Mouse (Mus musculus): ENCODE data around the gene Tent4a. TPM values are rescaled to one million over a fixed set of nuclear protein-coding genes. Genes with fewer than 3 reads are reported as not detected.
A peak's percentile ranks its signal among the peaks of the same experiment; 100 is the strongest.

Tent4a gene
- polyA plus RNA-seq, 1 experiment from 2014 or later = 6.2 TPM

DNA sequence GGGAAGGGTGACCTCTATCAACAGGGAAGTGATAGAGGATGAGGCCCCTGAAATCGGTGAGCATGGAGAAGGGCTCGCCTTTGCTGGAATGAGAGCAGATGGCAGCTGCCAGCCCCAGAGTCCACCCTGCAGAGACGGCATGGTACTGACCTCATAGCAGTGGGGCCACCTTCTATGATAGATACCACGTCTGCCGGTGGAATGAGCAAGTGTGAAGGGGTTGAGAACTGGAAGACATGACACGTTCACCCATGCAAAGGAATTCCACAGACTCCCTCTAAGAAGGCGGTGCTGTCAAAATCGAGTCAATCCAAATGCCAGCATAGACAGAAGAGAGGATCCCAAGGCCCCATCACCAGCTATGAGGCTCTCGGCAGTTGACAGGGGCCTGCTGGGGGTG lies 19.8 kb upstream of the Tent4a start:
- WGBS = 71% methylated on average over 9 of the region's 9 CpGs
- Histone ChIP-seq H3K36me3 (ENCODE audit: control insufficient read depth, insufficient read depth, low read length) (no peaks in the 10 kb centered on the region), H3K4me3 (ENCODE audit: low read depth, low read length) (no peak overlapping the region), H3K9ac (ENCODE audit: low read depth, low read length) (no peak overlapping the region), H3K4me2 (no peak overlapping the region), H3K9me3 (ENCODE audit: control insufficient read depth, low read length) (no peaks in the 10 kb centered on the region), H3K27me3 (replicated peaks; ENCODE audit: control insufficient read depth, insufficient read depth, low read length) (no peaks in the 10 kb centered on the region), H3K4me1 (replicated peaks; ENCODE audit: control insufficient read depth, insufficient read depth, low read length) (no peaks in the 10 kb centered on the region), H3K27ac (ENCODE audit: low read depth, low read length) (no peak overlapping the region)
- DNase-seq (ENCODE audit: low spot score) (no peak), ATAC-seq (replicated peaks; ENCODE audit: low FRiP score) (no peak)

DNA sequence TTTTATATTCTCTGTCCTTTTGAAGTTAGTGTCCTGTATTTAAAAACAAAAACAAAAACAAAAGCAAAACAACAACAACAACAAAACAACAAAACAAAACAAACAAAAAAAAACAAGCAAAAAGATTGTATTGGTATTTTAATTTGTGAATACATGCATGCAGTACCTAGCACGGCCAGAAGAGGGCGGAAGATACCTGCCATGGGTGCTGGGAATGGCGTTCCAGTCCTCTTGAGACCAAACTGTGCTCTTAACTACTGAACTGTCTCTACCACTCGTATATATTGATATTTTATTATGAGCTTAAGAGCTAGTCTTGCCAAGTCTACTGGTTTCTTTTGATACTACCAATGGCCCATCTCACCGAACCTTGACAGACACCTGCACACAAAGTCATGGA lies 18.6 kb upstream of the Tent4a start:
- no peak overlapping the region for H3K27ac ChIP-seq (ENCODE audit: low read depth, low read length)
- ATAC-seq (replicated peaks; ENCODE audit: low FRiP score) = no peak
- no peak overlapping the region for H3K9ac ChIP-seq (ENCODE audit: low read depth, low read length)
- H3K36me3 ChIP-seq (ENCODE audit: control insufficient read depth, insufficient read depth, low read length) = no peaks in the 10 kb centered on the region
- H3K27me3 ChIP-seq (replicated peaks; ENCODE audit: control insufficient read depth, insufficient read depth, low read length) = no peaks in the 10 kb centered on the region
- H3K4me1 ChIP-seq (replicated peaks; ENCODE audit: control insufficient read depth, insufficient read depth, low read length) = no peaks in the 10 kb centered on the region
- H3K4me2 ChIP-seq = no peak overlapping the region
- H3K4me3 ChIP-seq (ENCODE audit: low read depth, low read length) = no peak overlapping the region
- 19% methylated on average over 5 of the region's 5 CpGs for WGBS
- DNase-seq (ENCODE audit: low spot score) = peak; percentile 56
- no peaks in the 10 kb centered on the region for H3K9me3 ChIP-seq (ENCODE audit: control insufficient read depth, low read length)

DNA sequence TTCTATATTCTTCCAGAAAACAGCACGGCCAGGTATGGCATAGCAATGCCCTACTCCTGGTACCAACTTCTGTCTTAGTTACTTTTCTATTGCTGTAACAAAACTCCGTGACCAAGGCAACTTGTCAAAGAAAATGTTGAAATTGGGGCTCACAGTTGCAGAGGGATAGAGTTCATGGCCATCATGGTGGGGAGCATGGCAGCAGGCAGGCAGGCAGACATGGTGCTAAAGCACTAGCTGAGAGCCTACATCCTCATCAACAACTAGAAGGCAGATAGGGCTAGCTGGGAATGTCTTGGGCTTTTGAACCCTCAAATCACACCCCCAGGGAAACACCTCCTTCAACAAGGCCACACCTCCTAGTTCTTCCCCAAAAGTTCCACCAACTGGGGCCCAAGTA lies 16.4 kb upstream of the Tent4a start:
- 78% methylated on average over 2 of the region's 2 CpGs for WGBS

DNA sequence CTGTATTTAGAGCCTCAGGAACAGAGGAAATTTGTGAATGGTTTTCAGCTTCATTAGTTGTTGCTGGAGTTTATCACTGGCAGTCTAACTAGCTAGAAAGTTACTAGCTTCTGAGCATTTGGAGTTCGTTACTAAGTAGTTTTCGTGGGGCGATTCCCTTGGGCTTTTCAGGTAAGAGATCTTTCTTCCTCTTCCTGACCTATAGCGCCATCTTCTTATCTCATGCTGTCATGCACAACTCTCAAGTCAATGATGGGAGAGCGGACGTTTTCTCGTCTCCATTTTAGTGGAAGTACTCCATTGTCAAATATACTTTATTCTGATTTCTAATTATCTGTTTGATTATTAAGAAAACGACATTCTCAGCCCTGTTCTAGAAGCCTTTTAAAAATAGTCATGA lies 15.6 kb upstream of the Tent4a start:
- H3K9ac ChIP-seq (ENCODE audit: low read depth, low read length) = no peak overlapping the region
- ATAC-seq (replicated peaks; ENCODE audit: low FRiP score) (no peak), DNase-seq (ENCODE audit: low spot score) (no peak)
- H3K27ac ChIP-seq (ENCODE audit: low read depth, low read length) = no peak overlapping the region
- no peaks in the 10 kb centered on the region for H3K36me3 ChIP-seq (ENCODE audit: control insufficient read depth, insufficient read depth, low read length)
- 41% methylated on average over 8 of the region's 8 CpGs for WGBS
- no peaks in the 10 kb centered on the region for H3K27me3 ChIP-seq (replicated peaks; ENCODE audit: control insufficient read depth, insufficient read depth, low read length)
- no peaks in the 10 kb centered on the region for H3K9me3 ChIP-seq (ENCODE audit: control insufficient read depth, low read length)
- H3K4me2 ChIP-seq = no peak overlapping the region
- H3K4me1 ChIP-seq (replicated peaks; ENCODE audit: control insufficient read depth, insufficient read depth, low read length) = no peaks in the 10 kb centered on the region
- H3K4me3 ChIP-seq (ENCODE audit: low read depth, low read length) = no peak overlapping the region

More for the DNA sequence above, 16.4 kb upstream of the Tent4a start:
- Histone ChIP-seq H3K4me2 (no peak overlapping the region), H3K36me3 (ENCODE audit: control insufficient read depth, insufficient read depth, low read length) (no peaks in the 10 kb centered on the region), H3K4me1 (replicated peaks; ENCODE audit: control insufficient read depth, insufficient read depth, low read length) (no peaks in the 10 kb centered on the region), H3K27ac (ENCODE audit: low read depth, low read length) (no peak overlapping the region), H3K9ac (ENCODE audit: low read depth, low read length) (no peak overlapping the region), H3K4me3 (ENCODE audit: low read depth, low read length) (no peak overlapping the region), H3K9me3 (ENCODE audit: control insufficient read depth, low read length) (no peaks in the 10 kb centered on the region), H3K27me3 (replicated peaks; ENCODE audit: control insufficient read depth, insufficient read depth, low read length) (no peaks in the 10 kb centered on the region)
- ATAC-seq (replicated peaks; ENCODE audit: low FRiP score) (no peak), DNase-seq (ENCODE audit: low spot score) (no peak)

DNA sequence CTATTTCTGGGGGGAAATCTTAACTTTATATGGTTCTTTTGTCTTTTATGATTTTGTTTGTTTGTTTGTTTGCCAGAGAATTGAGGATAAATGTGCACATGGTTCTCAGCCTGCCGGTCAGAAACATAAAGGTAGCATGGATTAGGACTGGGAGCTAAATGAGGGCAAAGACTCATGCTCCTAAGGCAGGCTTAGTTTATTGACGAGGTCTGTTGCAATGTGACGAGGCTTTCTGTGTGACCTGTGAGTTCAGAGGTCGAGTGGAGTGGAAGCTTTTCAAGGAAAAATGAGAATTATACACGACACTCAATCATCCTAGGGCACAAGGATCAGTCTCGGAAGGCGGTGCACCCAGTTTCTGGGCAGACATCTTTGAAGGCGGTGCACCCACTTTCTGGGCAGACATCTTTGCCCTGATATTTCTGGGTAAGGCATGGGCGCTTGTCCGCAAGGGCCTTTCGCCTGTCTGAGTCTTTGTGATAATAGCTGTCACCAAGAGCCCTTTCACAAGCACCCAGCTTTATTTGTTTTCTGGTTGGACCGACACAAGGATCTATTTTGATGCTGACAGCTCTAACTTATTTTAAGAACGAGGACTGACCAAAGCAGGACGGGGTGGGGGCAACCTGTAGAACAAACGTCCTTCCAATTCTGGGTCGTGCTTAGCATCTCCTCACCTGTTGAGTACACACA lies 13.2 kb upstream of the Tent4a start:
- H3K4me1 ChIP-seq (replicated peaks; ENCODE audit: control insufficient read depth, insufficient read depth, low read length) = peaks cover 4% of the 10 kb centered on the region; the same call in 1 of the 2 replicates
- no peak overlapping the region for H3K9ac ChIP-seq (ENCODE audit: low read depth, low read length)
- ATAC-seq (replicated peaks; ENCODE audit: low FRiP score) (no peak), DNase-seq (ENCODE audit: low spot score) (no peak)
- H3K9me3 ChIP-seq (ENCODE audit: control insufficient read depth, low read length) = no peaks in the 10 kb centered on the region
- H3K27me3 ChIP-seq (replicated peaks; ENCODE audit: control insufficient read depth, insufficient read depth, low read length) = no peaks in the 10 kb centered on the region
- 71% methylated on average over 16 of the region's 16 CpGs for WGBS
- H3K4me2 ChIP-seq = no peak overlapping the region
- H3K36me3 ChIP-seq (ENCODE audit: control insufficient read depth, insufficient read depth, low read length) = no peaks in the 10 kb centered on the region
- no peak overlapping the region for H3K27ac ChIP-seq (ENCODE audit: low read depth, low read length)
- no peak overlapping the region for H3K4me3 ChIP-seq (ENCODE audit: low read depth, low read length)

DNA sequence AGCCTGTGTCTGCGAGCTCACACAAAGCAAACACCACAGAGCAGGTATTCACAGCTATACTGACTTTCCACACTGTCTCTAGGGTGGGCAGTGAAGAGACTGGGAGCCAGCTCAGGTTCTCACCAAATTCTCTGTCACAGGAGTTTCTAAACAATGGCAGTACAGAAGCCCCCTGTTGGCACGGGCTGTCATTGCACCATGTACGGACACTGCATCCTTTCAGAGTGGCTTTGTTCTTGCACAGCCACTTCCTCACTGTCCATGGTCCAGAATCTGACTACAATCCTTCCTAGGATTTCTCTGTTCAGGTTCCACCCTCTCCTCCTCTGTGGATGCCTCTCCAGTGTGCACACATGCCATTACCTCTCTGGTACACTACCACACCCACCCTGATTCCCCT lies 10.6 kb upstream of the Tent4a start:
- no peaks in the 10 kb centered on the region for H3K36me3 ChIP-seq (ENCODE audit: control insufficient read depth, insufficient read depth, low read length)
- no peak; the same call in 1 of the 2 replicates for ATAC-seq (replicated peaks; ENCODE audit: low FRiP score)
- H3K9me3 ChIP-seq (ENCODE audit: control insufficient read depth, low read length) = no peaks in the 10 kb centered on the region
- peaks cover 4% of the 10 kb centered on the region; the same call in 1 of the 2 replicates for H3K4me1 ChIP-seq (replicated peaks; ENCODE audit: control insufficient read depth, insufficient read depth, low read length)
- no peak overlapping the region for H3K27ac ChIP-seq (ENCODE audit: low read depth, low read length)
- no peak overlapping the region for H3K4me2 ChIP-seq
- H3K9ac ChIP-seq (ENCODE audit: low read depth, low read length) = no peak overlapping the region
- WGBS = 17% methylated on average over 3 of the region's 3 CpGs
- no peak overlapping the region for H3K4me3 ChIP-seq (ENCODE audit: low read depth, low read length)
- no peaks in the 10 kb centered on the region for H3K27me3 ChIP-seq (replicated peaks; ENCODE audit: control insufficient read depth, insufficient read depth, low read length)
- no peak for DNase-seq (ENCODE audit: low spot score)

DNA sequence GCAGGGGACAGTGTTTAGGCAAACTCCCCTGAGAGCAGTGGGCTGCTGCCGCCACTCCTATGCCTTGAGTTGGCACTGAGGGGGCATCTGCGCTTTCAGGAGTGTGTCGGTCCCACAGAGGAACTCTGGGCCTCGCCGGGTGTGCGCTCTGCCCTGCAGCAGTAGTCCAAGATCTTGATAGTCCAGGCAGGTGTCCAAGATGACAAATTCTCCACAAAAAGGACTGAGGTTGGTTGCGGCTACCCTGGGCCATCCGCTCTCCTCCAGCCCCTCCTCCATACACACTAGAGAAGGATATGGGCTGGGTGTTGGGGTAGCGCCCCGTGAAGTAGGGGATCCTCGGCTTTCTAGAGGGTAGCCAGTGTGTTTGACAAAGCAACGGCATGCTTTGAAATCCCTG lies 9.2 kb upstream of the Tent4a start:
- Histone ChIP-seq H3K27ac (ENCODE audit: low read depth, low read length) (no peak overlapping the region), H3K4me3 (ENCODE audit: low read depth, low read length) (no peak overlapping the region)

DNA sequence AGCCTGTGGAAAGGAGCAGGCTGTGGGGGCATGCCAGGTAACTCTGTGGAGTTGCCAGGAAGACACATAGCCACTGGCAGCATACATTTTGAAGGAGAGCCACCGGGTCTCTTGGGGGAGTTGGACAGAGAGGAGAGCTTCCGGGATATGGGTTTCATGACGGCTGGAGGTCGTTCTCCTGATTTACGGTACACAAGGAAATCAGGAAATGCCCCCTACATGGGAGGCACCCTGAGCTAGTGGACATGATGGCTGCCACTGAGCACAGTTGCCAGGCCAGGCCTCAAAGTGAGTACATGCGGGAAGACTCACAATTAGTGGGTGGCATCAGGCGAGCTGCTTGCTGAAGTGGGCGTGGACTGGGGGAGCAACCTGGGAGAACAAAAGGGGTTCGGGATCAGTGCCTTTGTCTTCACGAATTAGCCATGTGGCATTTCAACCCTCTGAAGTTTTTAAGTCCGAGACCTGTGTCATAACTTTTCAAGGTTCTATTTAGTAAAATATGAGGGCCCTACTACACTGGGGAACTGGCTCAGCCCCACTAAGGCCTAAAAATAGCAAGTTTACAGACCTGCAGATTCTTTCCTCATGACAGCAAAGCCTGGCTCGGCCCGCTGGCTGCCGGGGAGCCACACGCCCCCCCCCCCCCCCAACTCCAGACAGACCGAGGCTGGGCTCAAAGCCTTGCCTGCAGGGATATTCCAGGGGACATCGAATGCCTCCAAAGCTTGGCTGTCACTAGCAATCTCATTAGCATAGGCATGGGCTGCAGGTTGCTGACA lies 8.3 kb upstream of the Tent4a start:
- H3K27me3 ChIP-seq (replicated peaks; ENCODE audit: control insufficient read depth, insufficient read depth, low read length) = no peaks in the 10 kb centered on the region
- H3K9ac ChIP-seq (ENCODE audit: low read depth, low read length) = no peak overlapping the region
- no peak overlapping the region for H3K4me2 ChIP-seq
- DNase-seq (ENCODE audit: low spot score) = no peak
- peaks cover 8% of the 10 kb centered on the region for H3K4me1 ChIP-seq (replicated peaks; ENCODE audit: control insufficient read depth, insufficient read depth, low read length)
- H3K4me3 ChIP-seq (ENCODE audit: low read depth, low read length) = no peak overlapping the region
- no peaks in the 10 kb centered on the region for H3K36me3 ChIP-seq (ENCODE audit: control insufficient read depth, insufficient read depth, low read length)
- no peaks in the 10 kb centered on the region for H3K9me3 ChIP-seq (ENCODE audit: control insufficient read depth, low read length)
- 58% methylated on average over 17 of the region's 17 CpGs for WGBS
- H3K27ac ChIP-seq (ENCODE audit: low read depth, low read length) = no peak overlapping the region
- no peak for ATAC-seq (replicated peaks; ENCODE audit: low FRiP score)

More for the DNA sequence above, 9.2 kb upstream of the Tent4a start:
- Histone ChIP-seq H3K9ac (ENCODE audit: low read depth, low read length) (no peak overlapping the region), H3K4me2 (peak overlapping the region; percentile 31), H3K36me3 (ENCODE audit: control insufficient read depth, insufficient read depth, low read length) (no peaks in the 10 kb centered on the region), H3K4me1 (replicated peaks; ENCODE audit: control insufficient read depth, insufficient read depth, low read length) (peaks cover 4% of the 10 kb centered on the region), H3K27me3 (replicated peaks; ENCODE audit: control insufficient read depth, insufficient read depth, low read length) (no peaks in the 10 kb centered on the region), H3K9me3 (ENCODE audit: control insufficient read depth, low read length) (no peaks in the 10 kb centered on the region)
- no peak for DNase-seq (ENCODE audit: low spot score)
- WGBS = 57% methylated on average over 12 of the region's 12 CpGs
- 0 out of 2 replicates have a peak, but pooled peaks have one; percentile 6 for ATAC-seq (replicated peaks; ENCODE audit: low FRiP score)

DNA sequence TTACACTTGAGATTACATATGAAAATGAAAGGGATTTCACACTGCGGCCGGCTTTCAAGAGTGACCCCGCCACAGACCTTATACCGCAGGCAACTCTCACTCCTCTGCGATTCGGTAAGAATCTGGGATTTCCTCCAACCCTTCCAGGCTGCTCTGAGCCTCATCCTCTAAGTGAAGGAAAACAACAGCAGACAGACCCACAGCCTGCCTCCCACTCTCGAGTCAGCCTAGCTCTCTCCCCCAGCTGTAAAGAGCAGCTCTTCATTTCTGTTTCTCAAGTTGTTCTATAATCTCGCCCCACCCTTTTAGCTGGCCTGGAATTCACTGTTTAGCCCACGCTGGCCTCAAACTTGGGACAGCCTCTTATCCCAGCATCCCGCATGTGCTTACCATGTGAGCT lies 7.4 kb upstream of the Tent4a start:
- Histone ChIP-seq H3K9me3 (ENCODE audit: control insufficient read depth, low read length) (no peaks in the 10 kb centered on the region), H3K27me3 (replicated peaks; ENCODE audit: control insufficient read depth, insufficient read depth, low read length) (no peaks in the 10 kb centered on the region), H3K9ac (ENCODE audit: low read depth, low read length) (no peak overlapping the region), H3K4me2 (no peak overlapping the region), H3K27ac (ENCODE audit: low read depth, low read length) (no peak overlapping the region), H3K4me1 (replicated peaks; ENCODE audit: control insufficient read depth, insufficient read depth, low read length) (peaks cover 8% of the 10 kb centered on the region), H3K36me3 (ENCODE audit: control insufficient read depth, insufficient read depth, low read length) (no peaks in the 10 kb centered on the region), H3K4me3 (ENCODE audit: low read depth, low read length) (no peak overlapping the region)
- DNase-seq (ENCODE audit: low spot score) (no peak), ATAC-seq (replicated peaks; ENCODE audit: low FRiP score) (no peak)
- WGBS = 64% methylated on average over 10 of the region's 10 CpGs
